Mouse (Mus musculus): ENCODE data around the gene Ggt1.

Gene Ggt1

GRCm38 (mm10) chr10:75573181-75573580 is 11.8 kb downstream of the Ggt1 start:
- no peak for DNase-seq (ENCODE audit: low spot score in 2 of 2)

GRCm38 (mm10) chr10:75573965-75574364 is 12.6 kb downstream of the Ggt1 start:
- DNase-seq (ENCODE audit: low spot score in 2 of 2) = no peak

- no peak for DNase-seq (ENCODE audit: low spot score in 2 of 2)
Observed at GRCm38 (mm10) chr10:75579129-75579528, 17.7 kb downstream of the Ggt1 start.

- DNase-seq (ENCODE audit: low spot score in 2 of 2) = peak; percentile 76 to 84
Observed at GRCm38 (mm10) chr10:75585876-75586552, 24.6 kb downstream of the Ggt1 start.

- DNase-seq (ENCODE audit: low spot score in 2 of 2) = no peak
Observed at GRCm38 (mm10) chr10:75586553-75586879, 25.1 kb downstream of the Ggt1 start.

GRCm38 (mm10) chr10:75587781-75588180 is 26.4 kb downstream of the Ggt1 start:
- DNase-seq (ENCODE audit: low spot score in 2 of 2) = no peak

- no peak for DNase-seq (ENCODE audit: low spot score in 2 of 2)
Observed at GRCm38 (mm10) chr10:75588336-75588735, 26.9 kb downstream of the Ggt1 start.

GRCm38 (mm10) chr10:75589129-75589528 is 27.7 kb downstream of the Ggt1 start, which contains the start of gene Ggt5:
Ggt5 (plus strand) TSS chr10:75589340.
- peak in 1 of 2 experiments; percentile 18 for DNase-seq (ENCODE audit: low spot score in 2 of 2)

- no peak for DNase-seq (ENCODE audit: low spot score in 2 of 2)
Observed at GRCm38 (mm10) chr10:75589651-75590050, 28.2 kb downstream of the Ggt1 start.

- peak in 1 of 2 experiments; percentile 17 for DNase-seq (ENCODE audit: low spot score in 2 of 2)
Observed at GRCm38 (mm10) chr10:75591211-75591894, 29.9 kb downstream of the Ggt1 start.

- no peak for DNase-seq (ENCODE audit: low spot score in 2 of 2)
Observed at GRCm38 (mm10) chr10:75592585-75592984, 31.2 kb downstream of the Ggt1 start.

GRCm38 (mm10) chr10:75595981-75596380 is 34.6 kb downstream of the Ggt1 start:
- DNase-seq (ENCODE audit: low spot score in 2 of 2) = no peak

- no peak for DNase-seq (ENCODE audit: low spot score in 2 of 2)
Observed at GRCm38 (mm10) chr10:75600189-75600730, 38.9 kb downstream of the Ggt1 start.

GRCm38 (mm10) chr10:75605162-75605846 is 43.9 kb downstream of the Ggt1 start:
- DNase-seq (ENCODE audit: low spot score in 2 of 2) = no peak

- no peak for DNase-seq (ENCODE audit: low spot score in 2 of 2)
Observed at GRCm38 (mm10) chr10:75607253-75607652, 45.8 kb downstream of the Ggt1 start.

GRCm38 (mm10) chr10:75608975-75609374 is 47.6 kb downstream of the Ggt1 start:
- DNase-seq (ENCODE audit: low spot score in 2 of 2) = no peak

GRCm38 (mm10) chr10:75610486-75610885 is 49.1 kb downstream of the Ggt1 start:
- DNase-seq (ENCODE audit: low spot score in 2 of 2) = no peak

GRCm38 (mm10) chr10:75616044-75616443 is 54.6 kb downstream of the Ggt1 start:
- DNase-seq (ENCODE audit: low spot score in 2 of 2) = no peak

- DNase-seq (ENCODE audit: low spot score in 2 of 2) = no peak
Observed at GRCm38 (mm10) chr10:75620818-75621217, 59.4 kb downstream of the Ggt1 start.

GRCm38 (mm10) chr10:75625920-75626319 is 64.5 kb downstream of the Ggt1 start:
- DNase-seq (ENCODE audit: low spot score in 2 of 2) = no peak

- DNase-seq (ENCODE audit: low spot score in 2 of 2) = no peak
Observed at GRCm38 (mm10) chr10:75626991-75627390, 65.6 kb downstream of the Ggt1 start.

GRCm38 (mm10) chr10:75627490-75627889 is 66.1 kb downstream of the Ggt1 start:
- DNase-seq (ENCODE audit: low spot score in 2 of 2) = no peak
